Mouse (Mus musculus): ENCODE measurements at regions not wholly inside any gene's neighbourhood (a gene's known extent, or its start where the extent isn't known, plus 50 kb on each side); places are given as distances from the start of the nearest gene placed in this dataset.
A peak's percentile ranks its signal among the peaks of the same experiment; 100 is the strongest.
"Not testable (repeated sequence)": the region's sequence is repeated elsewhere in the genome, so short reads cannot be mapped to it uniquely, and the experiment has no call there.

- not testable (repeated sequence) for DNase-seq
Observed at GRCm38 (mm10) chr12:20415397-20415796, 461.1 kb downstream of the Gm21863 start.

DNA sequence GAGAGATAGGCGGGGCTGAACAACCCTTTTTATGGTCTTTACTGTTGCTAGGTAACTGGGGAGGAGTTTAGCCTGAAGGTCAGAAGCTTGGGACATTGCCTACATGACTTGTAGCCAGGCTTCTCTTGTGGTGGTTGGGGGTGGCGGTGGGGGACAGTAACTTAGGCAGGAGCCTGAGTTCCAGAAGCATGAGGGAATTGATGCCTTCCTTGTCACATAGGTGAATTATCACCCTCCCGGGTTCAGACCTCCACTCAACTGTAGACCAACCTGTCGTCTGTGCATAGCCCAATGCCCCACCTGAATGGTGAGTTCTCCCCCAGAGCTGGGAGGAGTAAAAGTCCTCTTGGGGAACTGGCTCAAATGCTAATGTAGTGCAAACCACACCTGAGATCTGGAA is 472.1 kb downstream of the Gm21863 start:
- not testable (repeated sequence) for DNase-seq

DNA sequence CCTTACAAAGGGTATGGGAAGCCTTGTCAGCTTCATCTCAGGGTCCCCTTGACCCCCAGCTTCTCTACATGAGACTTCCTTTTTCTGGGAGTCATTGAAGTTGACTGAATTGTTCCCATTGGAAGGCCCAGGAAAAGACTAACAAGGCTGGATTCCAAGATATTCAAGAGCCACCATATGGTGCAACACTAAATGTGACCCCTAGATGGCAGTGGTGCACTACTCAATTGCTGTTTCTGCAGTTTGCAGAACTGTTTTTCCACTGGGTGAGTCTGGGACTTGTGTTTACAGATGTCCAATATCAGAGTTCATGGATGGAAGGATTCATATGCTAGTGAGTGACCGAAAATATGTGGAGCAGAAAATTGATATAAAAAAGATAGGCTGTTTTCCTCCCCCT is 510.3 kb downstream of the Gm21863 start:
- peak; percentile 0 for DNase-seq

Data from embryo, embryonic 11 days (tissue).